Mouse (Mus musculus) adrenal gland, postnatal 10 days (tissue): ENCODE measurements around the gene Mrm2. TPM values are rescaled to one million over a fixed set of nuclear protein-coding genes. Genes with fewer than 3 reads are reported as not detected.
A peak's percentile ranks its signal among the peaks of the same experiment; 100 is the strongest.

Source experiments
- DNase-seq: peaks from one replicate; pipeline ENCODE4 v3.0.0; 2021; ENCODE audit warnings: mixed read lengths
- total RNA-seq, 2 experiments: library from RNA; stranded (reverse); gene quantifications; 2 replicates each; pipeline ENCODE4 v1.2.3; 2021

Mrm2 gene
- total RNA-seq, 2 experiments from 2014 or later: 12.0 to 13.9 TPM

DNA sequence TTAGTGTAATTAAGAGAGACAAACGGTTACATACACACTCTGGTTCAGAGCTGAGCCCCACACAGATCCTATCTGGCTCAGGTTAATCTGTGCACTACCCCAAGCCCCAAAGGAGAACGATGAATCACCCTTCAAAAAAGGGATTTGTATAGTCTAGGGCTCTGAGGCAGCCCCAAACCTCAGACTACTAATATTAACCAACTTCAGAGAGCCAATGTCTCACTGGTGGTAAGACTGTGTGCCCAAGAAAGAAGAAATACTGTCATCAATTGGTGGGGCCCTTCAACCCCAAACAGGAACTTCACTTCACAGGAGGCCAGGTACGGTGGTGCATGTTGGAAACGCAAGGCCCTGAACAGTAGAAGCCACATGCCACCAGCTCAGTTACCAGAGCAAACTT lies 13.5 kb upstream of the Mrm2 start:
- no peak for DNase-seq

- no peak for DNase-seq
Observed at GRCm38 (mm10) chr5:140342880-140343279, 11.2 kb upstream of the Mrm2 start.

GRCm38 (mm10) chr5:140339836-140340235 lies 8.1 kb upstream of the Mrm2 start:
- DNase-seq: no peak

GRCm38 (mm10) chr5:140338779-140339178 lies 7.1 kb upstream of the Mrm2 start:
- DNase-seq: no peak

DNA sequence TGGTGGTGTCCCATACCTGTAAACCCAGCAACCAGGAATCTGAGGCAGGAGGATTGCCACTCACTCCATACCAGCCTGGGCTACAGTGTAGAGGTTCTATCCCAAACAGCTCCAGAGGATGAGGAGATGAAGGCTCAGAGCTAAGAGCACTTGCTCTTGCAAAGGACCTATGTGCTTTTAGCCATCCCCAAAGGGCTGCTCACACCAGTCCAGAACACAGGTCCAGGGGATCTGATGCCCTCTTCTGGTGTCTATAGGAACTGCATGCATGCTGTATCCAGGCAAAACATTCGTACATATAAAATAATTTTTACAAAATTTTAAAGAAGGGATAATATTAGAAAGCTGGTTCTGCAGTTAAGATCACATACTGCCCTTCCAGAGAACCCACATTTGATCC lies 5.0 kb upstream of the Mrm2 start:
- peak; percentile 59 for DNase-seq

- DNase-seq: no peak
Observed at GRCm38 (mm10) chr5:140333631-140334030, 1.9 kb upstream of the Mrm2 start.

DNA sequence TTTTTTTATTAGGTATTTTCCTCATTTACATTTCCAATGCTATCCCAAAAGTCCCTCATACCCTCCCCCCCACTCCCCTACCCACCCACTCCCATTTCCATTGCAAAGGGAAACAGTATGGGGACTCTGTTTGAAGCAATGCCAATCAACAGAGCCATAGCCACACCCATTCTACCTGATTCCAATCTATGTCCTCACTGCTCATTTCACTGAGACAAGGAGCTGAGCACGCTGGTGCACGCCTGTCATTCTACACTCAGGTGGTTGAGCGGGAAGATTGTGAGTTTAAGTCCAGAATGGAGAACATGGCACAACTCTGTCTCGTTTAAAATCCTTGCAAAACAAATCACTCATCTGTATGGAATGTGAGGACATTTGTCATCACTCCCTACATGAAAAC lies 821 bp upstream of the Mrm2 start:
- no peak for DNase-seq

DNA sequence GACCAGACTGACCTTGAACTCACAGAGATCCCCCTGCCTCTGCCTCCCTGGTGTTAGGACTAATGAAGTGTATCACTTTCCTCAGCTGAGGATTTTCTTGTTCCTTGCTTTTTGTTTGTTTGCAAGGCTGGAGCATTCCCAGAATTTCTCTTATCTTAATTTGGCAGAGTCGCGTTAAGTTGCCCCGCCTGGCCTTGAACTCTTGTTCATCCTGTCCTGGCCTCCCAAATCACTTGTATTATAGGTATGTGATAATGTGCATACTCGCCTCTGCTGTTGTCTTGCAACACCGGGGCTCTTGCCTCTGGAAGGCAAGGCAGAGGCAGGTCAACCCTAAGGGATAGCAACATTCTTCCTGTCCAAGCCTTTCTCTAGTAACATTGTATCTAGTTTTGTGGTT lies 7.6 kb downstream of the Mrm2 start:
- DNase-seq: no peak

DNA sequence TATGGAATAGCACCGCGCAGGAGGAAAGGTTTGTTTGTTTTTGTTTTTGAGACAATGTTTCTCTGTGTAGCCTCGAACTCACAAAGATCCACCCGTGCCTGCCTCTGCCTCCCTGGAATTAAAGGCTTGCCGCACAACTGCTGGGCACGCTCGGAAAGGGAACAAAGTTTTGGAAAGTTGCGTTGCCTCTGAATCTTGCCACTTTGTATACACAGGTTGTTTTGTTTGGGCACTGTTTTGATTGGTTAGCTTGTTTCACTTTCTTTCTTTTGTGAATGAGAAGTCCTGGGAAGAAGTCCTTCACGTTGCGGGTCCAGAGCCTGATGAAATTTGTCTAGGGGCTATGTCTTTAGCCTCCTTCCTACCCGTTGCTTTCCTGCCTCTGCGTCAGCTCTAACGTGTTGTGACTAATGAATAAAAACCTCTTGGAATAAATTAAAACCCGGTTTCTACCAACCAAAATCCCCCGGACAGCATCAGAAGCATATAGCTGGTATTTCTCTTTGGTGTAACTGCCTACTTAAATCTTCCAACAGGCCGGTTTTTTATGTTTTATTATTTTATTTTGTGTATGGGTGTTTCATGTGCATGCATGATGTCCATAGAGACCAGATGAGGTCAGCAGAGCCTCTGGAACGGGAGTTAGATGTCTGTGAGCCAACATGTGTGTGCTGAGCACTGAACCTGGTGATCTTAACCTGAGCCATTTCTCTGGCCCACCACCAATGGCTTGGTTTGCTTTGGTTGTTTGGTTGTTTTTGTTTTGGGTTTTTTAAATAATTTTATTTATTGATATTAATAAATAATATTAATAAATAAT lies 9.7 kb downstream of the Mrm2 start:
- no peak for DNase-seq

- DNase-seq: peak; percentile 95
Observed at GRCm38 (mm10) chr5:140321042-140321755, 10.5 kb downstream of the Mrm2 start, which contains the start of the genes Mad1l1 and Nudt1. Gene Mad1l1 (minus strand): TSS chr5:140321552. Gene Nudt1 (plus strand): TSS chr5:140321656.

DNA sequence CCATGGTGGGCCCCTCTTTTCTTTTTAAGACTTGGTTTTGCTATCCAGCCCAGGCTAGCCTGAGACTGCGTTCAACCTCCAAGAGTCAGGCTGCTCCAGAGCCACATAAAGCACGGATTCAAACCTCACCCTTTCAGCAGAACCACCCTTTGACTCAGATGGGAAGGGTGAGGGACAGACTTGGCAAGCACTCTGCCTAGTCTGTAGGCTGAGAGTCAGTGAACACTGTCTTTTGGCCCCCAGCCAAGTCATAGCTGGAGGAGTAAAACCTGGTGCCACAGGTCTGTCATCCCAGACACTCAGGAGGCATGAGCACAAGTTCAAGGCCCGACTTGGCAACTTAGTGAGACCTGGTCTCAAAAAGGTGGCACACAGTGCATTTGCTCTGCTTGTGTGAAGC lies 15.0 kb downstream of the Mrm2 start:
- peak; percentile 15 for DNase-seq

- no peak for DNase-seq
Observed at GRCm38 (mm10) chr5:140307602-140308001, 24.1 kb downstream of the Mrm2 start.

DNA sequence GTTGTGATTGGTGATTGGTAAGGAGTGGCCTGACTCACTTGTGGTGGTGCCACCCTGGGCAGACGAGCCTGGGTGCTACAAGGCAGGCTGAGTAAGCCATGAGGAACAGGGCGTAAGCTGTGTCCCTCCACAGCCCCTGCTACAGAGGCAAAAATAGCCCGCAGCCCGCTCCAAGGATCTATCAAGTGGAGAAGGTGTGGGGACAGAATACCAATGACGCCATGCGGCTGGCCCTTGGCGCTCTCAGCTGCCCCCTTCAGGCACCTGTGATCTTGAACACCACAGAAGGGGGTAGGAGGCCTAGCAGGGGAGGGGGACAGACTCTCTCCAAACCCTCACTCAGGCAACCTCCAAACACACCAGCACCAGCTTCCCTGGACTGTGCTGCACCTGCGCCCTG lies 25.7 kb downstream of the Mrm2 start:
- DNase-seq: no peak

GRCm38 (mm10) chr5:140298291-140298690 lies 33.4 kb downstream of the Mrm2 start:
- DNase-seq: no peak

DNA sequence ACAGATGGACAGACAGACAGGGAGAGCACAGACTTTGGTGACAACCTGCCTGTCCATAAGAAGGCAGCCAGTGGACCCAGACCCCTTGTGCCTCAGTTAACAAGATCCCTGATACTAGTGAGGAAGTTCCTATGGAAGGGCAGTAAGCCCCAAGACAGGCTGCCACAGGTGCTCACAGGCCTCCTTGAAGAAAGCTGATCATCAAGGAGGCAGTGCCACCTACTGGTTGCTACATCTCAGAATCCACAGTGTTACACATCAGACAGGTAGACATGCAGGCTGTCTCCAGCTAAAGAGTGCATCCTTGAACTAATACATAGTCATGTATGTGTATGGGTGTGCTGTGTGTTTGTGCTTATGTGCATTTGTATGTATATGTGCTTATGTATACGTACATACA lies 39.5 kb downstream of the Mrm2 start:
- peak; percentile 62 for DNase-seq

DNA sequence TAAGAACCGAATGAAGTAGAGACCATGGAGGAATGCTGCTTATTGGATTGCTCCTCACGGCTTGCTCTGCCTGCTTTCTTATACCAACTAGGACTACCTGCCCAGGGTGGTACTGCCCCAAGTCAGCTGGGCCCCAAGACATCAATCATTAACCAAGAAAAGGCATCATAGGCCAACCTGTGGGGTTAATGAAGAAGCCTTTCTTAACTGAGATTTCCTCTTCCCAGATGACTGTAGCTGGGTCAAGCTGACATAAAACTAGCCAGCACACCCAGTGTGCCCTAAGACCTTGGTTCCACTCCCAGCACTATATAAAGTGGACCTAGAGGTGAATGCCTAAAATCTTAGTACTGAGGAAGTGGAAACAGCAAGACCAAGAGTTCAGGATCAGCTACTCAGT lies 42.5 kb downstream of the Mrm2 start:
- no peak for DNase-seq

DNA sequence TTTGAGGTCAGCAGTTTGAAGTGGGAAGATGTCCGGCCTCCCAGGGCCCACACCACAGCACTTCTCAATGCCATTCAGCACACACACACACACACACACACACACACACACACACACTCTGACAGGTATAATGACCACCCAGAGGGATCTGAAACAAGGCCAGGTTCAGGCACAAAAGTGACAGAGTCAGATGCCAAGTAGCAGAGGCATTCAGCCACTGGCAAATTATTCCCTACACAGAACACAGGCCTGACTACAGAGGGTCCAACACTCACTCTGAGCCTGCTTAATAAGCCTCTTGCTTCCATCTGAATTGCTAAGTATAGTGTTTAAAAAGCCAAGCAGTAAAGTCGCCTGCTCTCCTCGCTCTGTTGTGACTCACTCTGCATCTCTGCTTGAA lies 43.4 kb downstream of the Mrm2 start:
- DNase-seq: no peak

DNA sequence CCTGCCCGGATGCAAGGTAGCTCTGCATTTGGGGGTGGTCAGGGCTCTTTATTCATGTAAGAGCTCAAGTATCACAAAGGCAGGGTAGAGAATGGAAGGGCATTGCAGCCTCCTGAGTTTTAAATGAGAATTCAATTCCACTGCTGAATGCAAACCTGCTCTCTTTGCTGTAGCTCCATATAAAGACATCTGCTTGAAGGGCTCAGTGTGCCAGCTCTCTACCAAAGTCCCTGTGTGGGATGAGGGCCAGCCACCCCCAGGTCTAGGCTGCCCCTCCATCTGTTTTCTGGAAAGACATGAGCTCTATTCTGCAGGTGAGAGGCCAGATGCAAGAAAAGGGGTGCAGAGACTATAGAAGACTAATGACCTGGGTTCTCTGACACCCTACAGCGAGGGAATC lies 46.9 kb downstream of the Mrm2 start:
- DNase-seq: no peak

DNA sequence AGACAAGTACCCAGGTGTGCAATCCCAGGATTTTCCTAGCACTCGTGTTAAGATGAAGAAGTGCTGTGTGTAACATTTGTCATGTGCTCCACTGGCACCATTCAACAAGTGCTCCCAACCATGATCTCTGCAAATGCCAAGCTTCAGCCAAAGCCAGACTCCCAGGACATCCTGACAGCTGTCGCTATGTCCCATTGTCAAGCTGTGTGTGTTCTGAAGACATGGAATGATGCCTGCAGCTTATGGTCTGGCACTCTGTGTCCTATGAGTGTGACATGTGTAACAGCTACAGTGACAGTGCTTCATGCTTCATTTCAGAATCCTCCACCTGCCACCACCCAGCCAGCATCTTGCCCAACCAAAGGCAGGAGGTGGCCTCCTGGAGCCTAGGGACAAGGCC lies 47.7 kb downstream of the Mrm2 start:
- DNase-seq: no peak

DNA sequence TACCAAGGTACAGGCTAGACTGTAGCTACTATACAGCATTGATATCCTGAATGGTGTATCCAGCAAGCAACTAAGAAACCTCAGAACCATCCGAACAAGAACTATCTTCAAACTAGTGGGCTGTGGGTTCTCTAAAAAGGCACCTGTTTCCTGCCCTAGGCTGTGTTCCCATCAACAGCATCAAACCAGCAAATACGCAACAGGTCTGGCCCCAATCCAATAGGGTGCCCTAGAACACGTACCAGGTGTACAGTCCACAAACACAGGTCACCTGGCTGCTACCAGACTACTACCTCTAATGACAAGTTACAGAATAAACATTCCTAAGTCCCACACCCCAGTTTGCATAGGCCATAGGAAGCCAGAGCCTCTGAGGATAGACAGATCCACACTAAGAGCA lies 48.8 kb downstream of the Mrm2 start:
- DNase-seq: no peak

GRCm38 (mm10) chr5:140282376-140282775 lies 49.3 kb downstream of the Mrm2 start:
- DNase-seq: peak; percentile 69

DNA sequence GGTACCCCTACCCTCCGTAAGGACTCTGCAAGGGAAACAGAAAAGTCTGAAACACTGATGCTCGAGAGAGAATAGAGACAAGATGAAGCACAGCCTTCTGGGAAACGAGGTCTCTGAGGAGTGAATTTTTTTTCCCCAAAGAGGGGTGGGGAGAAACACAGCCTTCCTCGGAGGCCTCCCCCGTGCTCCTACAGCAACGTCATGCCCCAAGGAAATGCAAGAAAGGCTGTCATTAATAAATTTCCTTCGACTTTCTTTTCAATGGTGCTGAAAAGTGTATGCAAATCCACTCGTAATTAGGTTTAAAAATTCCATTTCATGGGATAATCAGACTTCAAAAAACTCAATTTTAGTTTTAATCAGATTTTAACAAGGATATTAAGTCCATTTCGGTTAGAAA lies 51.5 kb downstream of the Mrm2 start:
- DNase-seq: no peak
